Mouse (Mus musculus) bone marrow macrophage, adult 2 months (primary cell): ENCODE measurements around the gene Elovl2. TPM values are rescaled to one million over a fixed set of nuclear protein-coding genes. Genes with fewer than 3 reads are reported as not detected.
"Not testable (repeated sequence)": the region's sequence is repeated elsewhere in the genome, so short reads cannot be mapped to it uniquely, and the experiment has no call there.

Experiments used
- H3K27ac ChIP-seq: 2 replicates; pipeline ENCODE4 v1.5.1; 2012; ENCODE audit warnings: low read depth, low read length; ENCODE audit not compliant: insufficient read depth
- H3K4me1 ChIP-seq: 2 replicates; pipeline ENCODE4 v1.6.1; 2012; ENCODE audit warnings: low read length; ENCODE audit not compliant: control insufficient read depth, insufficient read depth
- H3K4me3 ChIP-seq: 2 replicates; pipeline ENCODE4 v1.5.1; 2012; ENCODE audit warnings: mild to moderate bottlenecking, low read length, moderate library complexity; ENCODE audit not compliant: insufficient read depth
- CTCF ChIP-seq: IDR thresholded peaks from 2 replicates; pipeline ENCODE4 v1.5.1; 2012; ENCODE audit warnings: low read depth, mild to moderate bottlenecking, low read length, moderate library complexity
- POLR2A ChIP-seq: IDR thresholded peaks from 2 replicates; pipeline ENCODE4 v1.6.1; 2012; ENCODE audit warnings: mild to moderate bottlenecking, low read depth, low read length, borderline replicate concordance
- polyA plus RNA-seq: library from polyadenylated mRNA; stranded (reverse); fragments of >200 nt; gene quantifications from 2 replicates; pipeline ENCODE4 v1.2.4, GENCODE M21; 2012; ENCODE audit not compliant: missing spikeins, insufficient read depth, insufficient read length

The Elovl2 gene
- not detected in 2 replicates for polyA plus RNA-seq

DNA sequence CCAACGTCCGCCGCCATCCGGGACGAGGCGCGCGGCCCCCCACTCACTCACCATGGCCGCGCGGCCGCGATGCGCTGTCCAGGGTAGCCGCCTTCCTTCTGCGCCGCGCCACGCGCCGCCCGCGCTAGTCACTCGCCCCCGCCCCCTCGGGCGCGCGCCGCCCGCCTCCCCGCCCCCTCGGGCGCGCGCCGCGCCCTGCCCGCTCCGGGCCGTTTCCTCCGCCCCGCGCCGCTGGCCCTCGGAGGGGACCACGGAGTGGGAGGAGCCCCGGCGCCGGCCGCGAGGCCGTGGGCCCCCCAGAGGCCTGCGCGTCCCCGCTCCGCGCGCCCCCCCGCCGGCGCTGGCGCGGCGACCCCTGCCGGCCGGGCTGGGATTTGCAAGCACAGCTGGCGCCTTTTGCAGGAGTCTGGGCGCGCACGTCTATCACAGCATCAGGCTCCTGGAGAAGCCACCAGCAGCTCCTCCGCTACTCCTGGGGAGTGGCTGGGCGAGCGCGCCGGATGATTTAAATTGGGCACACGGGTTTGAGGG is at the start of gene Elovl2:
Elovl2 (minus strand) TSS at position 102 of the 531 bp plus-strand sequence.
- TF ChIP-seq POLR2A, result no peak
- TF ChIP-seq CTCF, result peak; percentile 70
- Histone ChIP-seq H3K27ac (no peak within 1 kb of the TSS), H3K4me1 (no peaks in the 10 kb centered on the region), H3K4me3 (peak within 1 kb of the TSS; percentile 57)

DNA sequence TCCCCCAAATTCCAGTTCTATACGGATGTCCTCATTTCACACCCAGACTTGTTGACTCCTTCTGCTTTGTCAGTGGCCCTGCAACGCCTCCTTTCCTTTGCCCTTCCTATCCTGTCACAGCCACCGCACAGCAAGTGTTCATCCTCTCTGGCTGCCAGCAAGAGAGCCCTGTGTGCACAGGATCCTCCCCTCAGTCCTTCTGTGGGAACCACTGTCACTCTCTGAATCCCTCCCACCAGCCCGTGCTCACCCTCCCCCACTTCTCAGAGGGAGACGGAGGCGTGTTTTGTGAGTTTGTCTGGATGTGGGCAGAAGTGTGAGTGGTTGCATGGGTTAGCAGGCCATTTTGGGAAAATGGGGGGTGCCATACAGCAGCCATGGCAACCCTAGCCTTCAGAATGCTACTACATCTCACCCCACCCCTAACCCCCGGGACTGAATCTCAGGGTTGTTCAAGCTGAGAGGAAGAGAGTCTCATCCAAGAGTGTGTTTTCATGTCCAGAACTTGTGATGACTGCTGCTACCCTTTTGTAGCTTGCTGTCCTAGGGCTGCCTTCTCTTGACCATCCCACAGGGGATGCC is 47.7 kb upstream of the Elovl2 start:
- Histone ChIP-seq H3K4me3 (no peak overlapping the region), H3K27ac (no peak overlapping the region), H3K4me1 (peaks cover 18% of the 10 kb centered on the region)
- TF ChIP-seq CTCF (no peak), POLR2A (no peak)

DNA sequence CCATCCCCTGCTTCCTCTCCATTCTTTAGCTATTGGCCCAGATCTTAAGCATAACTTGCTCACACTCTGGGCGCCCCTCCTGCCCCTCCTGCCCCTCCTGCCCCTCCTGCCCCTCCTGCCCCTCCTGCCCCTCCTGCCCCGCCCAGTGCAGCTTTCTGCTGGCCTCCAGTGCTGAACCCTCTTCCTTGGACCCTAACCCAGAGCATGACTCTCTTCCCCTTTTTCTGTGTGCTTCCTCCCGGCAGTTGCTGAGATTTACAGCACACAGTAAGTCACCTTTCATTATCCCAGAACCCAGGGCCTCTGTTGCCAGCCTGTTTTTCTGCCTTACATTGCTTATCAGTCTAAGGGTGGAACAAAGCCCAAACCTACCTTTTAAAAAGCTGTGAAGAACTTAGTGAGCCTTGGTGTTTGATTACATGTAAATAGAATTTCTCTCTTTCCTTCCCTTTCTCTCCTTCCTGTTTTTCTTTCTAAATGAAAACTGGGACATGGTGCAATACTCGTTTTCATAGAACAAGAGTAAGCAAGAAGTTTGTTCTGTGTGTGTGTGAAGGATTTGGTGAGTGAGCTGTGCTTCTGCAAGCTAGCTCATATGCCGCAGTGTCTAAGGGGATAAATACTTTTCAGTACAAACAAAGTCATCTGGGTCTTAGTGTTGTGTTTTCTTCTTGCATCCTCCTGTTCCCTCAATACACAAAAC is 43.2 kb upstream of the Elovl2 start:
- H3K4me3 ChIP-seq, result peak overlapping the region; percentile 42
- peaks cover 16% of the 10 kb centered on the region for H3K4me1 ChIP-seq
- TF ChIP-seq POLR2A, result no peak
- TF ChIP-seq CTCF, result no peak
- H3K27ac ChIP-seq, result peak overlapping the region; percentile 99

DNA sequence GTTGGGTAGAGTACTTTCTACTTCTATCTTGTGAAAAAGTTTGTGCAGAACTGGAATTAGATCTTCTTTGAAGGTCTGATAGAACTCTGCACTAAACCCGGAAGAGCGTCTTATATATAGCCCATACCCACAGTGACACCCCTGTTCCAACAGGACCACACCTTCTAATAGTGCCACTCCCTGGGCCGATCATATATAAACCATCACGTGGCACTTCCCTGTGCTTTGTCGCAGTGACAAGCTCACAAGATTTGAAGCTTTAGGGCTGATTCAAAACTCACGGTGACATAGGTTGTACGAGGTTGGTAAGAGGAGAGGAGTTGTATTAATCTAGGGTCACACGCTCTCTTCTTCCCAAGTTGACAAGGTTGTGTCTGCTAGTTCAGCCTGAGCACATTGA is 41.4 kb upstream of the Elovl2 start:
- H3K27ac ChIP-seq, H3K4me3 ChIP-seq: not testable (repeated sequence)
- peaks cover 13% of the 10 kb centered on the region for H3K4me1 ChIP-seq

DNA sequence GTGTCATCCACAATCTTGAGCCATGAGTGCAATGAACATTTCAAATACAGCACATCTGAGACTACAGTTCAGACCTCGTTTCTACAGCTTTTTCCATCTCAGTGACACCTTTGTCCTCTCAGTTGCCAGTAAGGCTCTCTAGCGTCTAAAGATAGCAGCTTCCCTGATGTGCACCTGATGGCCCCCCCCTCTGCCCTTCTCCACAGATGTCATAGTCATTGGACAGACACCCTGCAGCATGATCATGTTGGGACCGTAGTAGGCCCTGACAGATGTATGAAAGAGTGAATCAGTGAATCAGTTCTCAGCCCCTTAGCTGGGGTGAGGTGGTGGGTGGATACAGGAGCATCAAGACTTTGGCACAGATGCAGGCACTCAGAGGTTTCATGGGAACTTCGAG is 37.6 kb upstream of the Elovl2 start:
- Histone ChIP-seq H3K4me1 (peaks cover 4% of the 10 kb centered on the region; the same call in 1 of the 2 replicates), H3K27ac (no peak overlapping the region), H3K4me3 (no peak overlapping the region)
- TF ChIP-seq POLR2A, result no peak
- no peak for TF ChIP-seq CTCF

DNA sequence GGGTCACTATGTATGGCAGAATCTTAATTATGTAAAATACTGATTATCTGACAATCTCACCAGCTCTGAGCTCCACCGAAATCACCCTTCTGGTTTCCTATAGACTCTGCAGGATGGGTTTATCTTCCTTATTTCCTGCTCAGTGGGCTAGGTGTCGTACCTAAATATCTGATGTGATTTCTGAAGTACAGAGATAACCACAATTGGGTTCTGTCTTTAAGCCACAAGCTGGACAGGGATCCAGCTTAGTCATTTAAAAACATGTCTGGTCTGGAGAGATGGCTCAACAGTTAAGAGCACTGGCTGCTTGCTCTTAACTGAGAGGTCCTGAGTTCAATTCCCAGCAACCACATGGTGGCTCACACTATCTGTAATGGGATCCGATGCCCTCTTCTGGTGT is 36.8 kb upstream of the Elovl2 start:
- no peaks in the 10 kb centered on the region for H3K4me1 ChIP-seq
- no peak overlapping the region for H3K27ac ChIP-seq
- TF ChIP-seq CTCF (no peak), POLR2A (no peak)
- H3K4me3 ChIP-seq, result no peak overlapping the region

DNA sequence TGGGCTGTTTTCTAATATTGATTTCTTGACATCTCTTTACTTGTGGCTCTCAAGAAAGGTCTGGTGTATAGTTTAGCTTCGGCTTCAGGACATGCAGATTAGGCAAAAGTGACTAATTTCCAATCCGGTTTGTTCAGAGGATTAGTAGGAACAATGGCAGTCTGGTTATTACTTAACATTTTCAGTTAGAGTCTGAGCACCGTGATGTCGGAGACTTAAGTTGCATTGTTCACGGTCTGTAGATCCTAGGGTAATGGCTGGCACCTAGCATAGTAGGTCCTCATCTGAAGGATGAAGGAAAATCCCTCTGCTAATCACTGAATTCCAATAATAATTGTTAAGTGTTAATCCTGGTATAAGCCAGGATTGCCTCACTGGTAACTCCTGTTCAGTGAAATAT is 35.9 kb upstream of the Elovl2 start:
- H3K4me1 ChIP-seq, result no peaks in the 10 kb centered on the region
- no peak overlapping the region for H3K4me3 ChIP-seq
- TF ChIP-seq POLR2A, result no peak
- no peak for TF ChIP-seq CTCF
- no peak overlapping the region for H3K27ac ChIP-seq

DNA sequence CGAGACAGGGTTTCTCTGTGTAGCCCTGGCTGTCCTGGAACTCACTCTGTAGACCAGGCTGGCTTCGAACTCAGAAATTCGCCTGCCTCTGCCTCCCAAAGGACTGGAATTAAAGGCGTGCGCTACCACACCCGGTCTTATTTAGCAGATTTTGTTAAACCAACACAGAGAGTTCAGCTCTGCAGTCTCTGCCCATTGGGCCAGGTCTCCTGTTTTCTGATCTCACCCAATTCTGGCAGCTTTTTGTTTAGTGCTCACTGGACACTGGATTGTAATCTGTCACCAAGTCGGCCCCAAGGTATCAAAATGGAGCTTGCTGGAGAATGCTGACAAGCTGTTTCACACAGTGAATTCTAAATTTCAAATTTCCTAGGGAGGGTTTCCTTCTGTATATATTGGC is 32.5 kb upstream of the Elovl2 start:
- no peak for TF ChIP-seq POLR2A
- TF ChIP-seq CTCF, result no peak
- Histone ChIP-seq H3K4me3 (no peak overlapping the region), H3K27ac (no peak overlapping the region)

DNA sequence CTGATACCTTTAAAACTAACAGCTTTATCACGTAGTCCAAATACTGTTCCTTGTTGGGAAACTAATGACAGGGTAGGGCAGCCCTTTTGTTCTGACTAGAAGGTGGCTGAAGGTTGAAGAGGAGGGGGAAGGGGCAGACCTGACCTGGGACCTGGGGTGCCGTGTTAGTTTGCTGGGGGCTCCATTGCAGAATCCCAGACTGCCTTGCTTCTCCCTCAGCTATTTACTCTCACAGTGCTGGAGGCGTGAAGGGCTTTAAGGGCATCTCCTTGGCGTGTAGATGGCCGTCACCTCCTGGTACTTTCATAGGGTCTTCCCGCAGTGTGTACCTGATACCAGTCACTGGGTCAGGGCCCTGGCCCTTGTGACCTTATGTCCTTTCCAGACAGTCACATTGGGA is 31.9 kb upstream of the Elovl2 start:
- TF ChIP-seq CTCF (no peak), POLR2A (no peak)
- peaks cover 11% of the 10 kb centered on the region for H3K4me1 ChIP-seq
- no peak overlapping the region for H3K4me3 ChIP-seq
- no peak overlapping the region for H3K27ac ChIP-seq

More for the DNA sequence above, 32.5 kb upstream of the Elovl2 start:
- H3K4me1 ChIP-seq, result peaks cover 10% of the 10 kb centered on the region

DNA sequence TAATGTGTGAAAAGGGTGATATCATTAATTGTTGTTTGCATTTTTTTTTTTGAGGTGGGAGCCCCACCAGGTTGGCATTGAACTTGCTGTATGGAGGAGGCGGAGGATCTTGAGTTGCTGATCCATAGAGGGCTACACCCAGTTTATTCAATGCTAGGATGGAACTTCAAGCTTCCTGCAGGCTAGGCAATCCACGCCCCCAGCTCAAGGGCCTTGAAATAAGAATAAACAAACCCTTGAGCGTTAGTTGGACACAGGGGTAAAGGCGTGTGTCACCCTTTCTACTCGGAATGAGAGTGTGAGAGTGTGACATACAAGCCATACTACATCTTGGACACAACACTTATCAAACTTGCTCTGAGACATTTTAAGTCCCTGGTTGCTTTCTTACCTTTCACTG is 31.5 kb upstream of the Elovl2 start:
- H3K4me3 ChIP-seq, result no peak overlapping the region
- no peak overlapping the region for H3K27ac ChIP-seq
- peaks cover 12% of the 10 kb centered on the region for H3K4me1 ChIP-seq
- TF ChIP-seq POLR2A, result no peak
- TF ChIP-seq CTCF, result no peak

DNA sequence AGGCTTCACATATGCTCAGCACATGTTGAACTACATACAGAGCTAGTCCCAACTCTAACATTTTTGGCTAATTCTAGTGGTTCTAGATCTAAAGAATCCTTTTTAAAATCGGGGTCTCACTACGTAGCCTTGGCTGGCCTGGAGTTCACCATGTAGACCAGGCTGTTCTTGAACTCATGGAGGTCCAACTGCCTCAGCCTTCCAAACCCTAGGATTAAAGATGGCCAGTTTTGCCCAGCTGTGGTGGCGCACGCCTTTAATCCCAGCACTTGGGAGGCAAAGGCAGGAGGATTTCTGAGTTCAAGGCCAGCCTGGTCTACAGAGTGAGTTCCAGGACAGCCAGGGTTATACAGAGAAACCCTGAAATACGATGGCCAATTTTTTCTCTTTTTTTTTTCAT is 31.0 kb upstream of the Elovl2 start:
- not testable (repeated sequence) for H3K27ac ChIP-seq, H3K4me3 ChIP-seq
- peaks cover 12% of the 10 kb centered on the region for H3K4me1 ChIP-seq
